Mouse (Mus musculus) C2C12 (cell line): ENCODE data around the gene Gprasp1. TPM values are rescaled to one million over a fixed set of nuclear protein-coding genes. Genes with fewer than 3 reads are reported as not detected.
"Not testable (repeated sequence)": the region's sequence is repeated elsewhere in the genome, so short reads cannot be mapped to it uniquely, and the experiment has no call there.

ENCODE experiments used
- H3K27me3 ChIP-seq: one replicate; pipeline ENCODE4 v1.6.1; 2011; ENCODE audit not compliant: control insufficient read depth, insufficient read depth, insufficient read length
- H3K36me3 ChIP-seq: one replicate; pipeline ENCODE4 v1.6.1; 2011; ENCODE audit not compliant: control insufficient read depth, insufficient read depth
- H3K4me3 ChIP-seq: one replicate; pipeline ENCODE4 v1.5.1; 2011; ENCODE audit warnings: mild to moderate bottlenecking, control low read depth; ENCODE audit not compliant: poor library complexity, insufficient read depth, severe bottlenecking
- H3K79me2 ChIP-seq: one replicate; pipeline ENCODE4 v1.6.1; 2011; ENCODE audit not compliant: control insufficient read depth, insufficient read depth
- H3K79me3 ChIP-seq: one replicate; pipeline ENCODE4 v1.6.1; 2011; ENCODE audit warnings: low read depth, control low read depth
- H3ac ChIP-seq: one replicate; pipeline ENCODE3; 2011; ENCODE audit warnings: low read depth; ENCODE audit not compliant: control insufficient read depth, insufficient read length
- CEBPB ChIP-seq: IDR thresholded peaks from one replicate; pipeline ENCODE4 v1.6.1; 2011; ENCODE audit warnings: low read depth, mild to moderate bottlenecking, control low read depth, moderate library complexity
- CTCF ChIP-seq: IDR thresholded peaks from one replicate; pipeline ENCODE4 v1.5.1; 2011; ENCODE audit not compliant: control insufficient read depth, insufficient read depth, insufficient read length
- FOSL1 ChIP-seq: IDR thresholded peaks from one replicate; pipeline ENCODE4 v1.8.0; 2011; ENCODE audit warnings: mild to moderate bottlenecking, low read length; ENCODE audit not compliant: poor library complexity, insufficient read depth, severe bottlenecking
- MAX ChIP-seq: IDR thresholded peaks from one replicate; pipeline ENCODE4 v1.6.1; 2011; ENCODE audit warnings: mild to moderate bottlenecking, control low read depth
- MYOD1 ChIP-seq: IDR thresholded peaks from one replicate; pipeline ENCODE4 v1.6.1; 2011; ENCODE audit warnings: low read depth; ENCODE audit not compliant: control insufficient read depth, insufficient read length
- MYOG ChIP-seq: IDR thresholded peaks from one replicate; pipeline ENCODE4 v1.6.1; 2011; ENCODE audit not compliant: control insufficient read depth, insufficient read length; ENCODE audit errors: extremely low read depth
- USF1 ChIP-seq: IDR thresholded peaks from one replicate; pipeline ENCODE4 v1.6.1; 2011; ENCODE audit warnings: low read depth, mild to moderate bottlenecking, control low read depth, moderate library complexity
- polyA plus RNA-seq: library from polyadenylated mRNA; unstranded; fragments of >200 nt; fragmentation: generic; extraction: Trizol; gene quantifications from one replicate; pipeline ENCODE4 v1.2.1, GENCODE M21; 2012; ENCODE audit warnings: missing spikeins

The Gprasp1 gene
- polyA plus RNA-seq, 1 experiment, result 5.4 TPM

DNA sequence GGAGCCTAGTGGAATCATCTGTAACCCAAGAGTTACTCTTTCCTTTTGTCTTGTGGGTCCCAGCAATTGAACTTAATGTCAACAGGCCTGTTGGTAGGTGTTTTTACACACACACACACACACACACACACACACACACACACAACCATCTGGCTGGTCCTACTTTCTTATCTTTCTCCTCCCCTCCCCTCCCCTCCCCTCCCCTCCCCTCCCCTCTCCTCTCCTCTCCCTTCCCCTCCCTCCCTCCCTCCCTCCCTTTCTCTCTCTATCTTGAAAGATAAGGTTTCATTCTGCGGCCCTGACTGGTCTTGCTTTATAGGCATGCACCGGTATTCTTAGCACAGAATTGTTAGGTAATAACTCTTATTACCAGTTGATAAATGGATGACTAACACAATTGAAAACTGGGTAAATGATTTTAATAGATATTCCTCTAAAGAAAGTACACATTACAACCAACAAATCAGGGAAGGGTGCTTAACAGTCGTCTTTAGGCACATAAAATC lies 25.6 kb downstream of the Gprasp1 start:
- Histone ChIP-seq H3K4me3 (no peak overlapping the region), H3K27me3 (no peaks in the 10 kb centered on the region), H3K79me3 (no peaks in the 10 kb centered on the region), H3K79me2 (no peaks in the 10 kb centered on the region), H3ac (no peak overlapping the region), H3K36me3 (no peaks in the 10 kb centered on the region)
- TF ChIP-seq USF1, result no peak
- no peak for TF ChIP-seq CTCF
- TF ChIP-seq FOSL1, result no peak
- TF ChIP-seq MYOD1, result no peak
- TF ChIP-seq MAX, result no peak
- TF ChIP-seq MYOG, result no peak
- no peak for TF ChIP-seq CEBPB

DNA sequence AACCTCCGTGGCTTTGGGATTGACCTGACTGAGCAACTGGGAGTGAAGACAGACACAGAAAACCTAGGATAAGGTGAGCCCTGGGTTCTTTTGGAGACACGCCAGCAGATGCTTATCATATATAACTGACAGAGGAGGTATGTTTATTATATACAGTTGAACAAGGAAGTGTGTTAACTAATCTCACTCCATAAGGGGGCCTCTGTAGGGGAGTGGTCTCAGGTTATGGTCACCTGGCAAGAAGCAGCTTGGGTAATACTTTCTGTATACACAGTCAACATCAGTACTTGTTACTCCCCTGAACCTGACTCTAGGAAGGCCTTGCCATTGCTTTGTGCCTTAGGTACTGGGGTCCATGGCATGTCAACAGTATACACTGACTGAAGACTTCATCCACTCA lies 26.0 kb downstream of the Gprasp1 start:
- Histone ChIP-seq H3K27me3 (no peaks in the 10 kb centered on the region), H3K36me3 (no peaks in the 10 kb centered on the region), H3K4me3 (no peak overlapping the region), H3K79me2 (no peaks in the 10 kb centered on the region), H3K79me3 (no peaks in the 10 kb centered on the region), H3ac (no peak overlapping the region)
- TF ChIP-seq MYOG (no peak), MYOD1 (no peak), MAX (no peak), USF1 (no peak), FOSL1 (no peak), CTCF (no peak)

DNA sequence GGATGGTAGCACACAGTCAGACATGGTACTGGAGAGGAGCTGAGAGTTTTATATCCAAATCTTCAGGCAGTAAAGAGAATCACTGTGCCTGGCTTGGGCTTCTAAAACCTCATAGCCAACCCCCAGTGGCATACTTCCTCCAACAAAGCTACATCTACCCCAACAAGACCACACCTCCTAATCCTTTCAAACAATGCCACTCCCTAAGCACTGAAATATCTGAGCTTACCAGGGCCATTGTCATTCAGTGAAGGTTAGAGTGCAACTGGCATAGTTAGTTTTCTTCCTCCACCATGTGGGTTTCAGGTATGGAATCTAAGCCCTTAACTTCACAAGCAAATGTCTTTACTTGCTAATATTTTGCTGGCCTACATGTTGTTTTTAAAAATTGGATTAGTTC lies 49.0 kb downstream of the Gprasp1 start:
- Histone ChIP-seq H3K27me3 (no peaks in the 10 kb centered on the region), H3K36me3 (no peaks in the 10 kb centered on the region), H3K4me3 (no peak overlapping the region), H3K79me3 (no peaks in the 10 kb centered on the region), H3ac (no peak overlapping the region), H3K79me2 (no peaks in the 10 kb centered on the region)
- no peak for TF ChIP-seq MYOD1
- TF ChIP-seq CTCF, result no peak
- no peak for TF ChIP-seq FOSL1
- no peak for TF ChIP-seq USF1
- TF ChIP-seq MYOG, result no peak
- no peak for TF ChIP-seq CEBPB
- TF ChIP-seq MAX, result no peak

DNA sequence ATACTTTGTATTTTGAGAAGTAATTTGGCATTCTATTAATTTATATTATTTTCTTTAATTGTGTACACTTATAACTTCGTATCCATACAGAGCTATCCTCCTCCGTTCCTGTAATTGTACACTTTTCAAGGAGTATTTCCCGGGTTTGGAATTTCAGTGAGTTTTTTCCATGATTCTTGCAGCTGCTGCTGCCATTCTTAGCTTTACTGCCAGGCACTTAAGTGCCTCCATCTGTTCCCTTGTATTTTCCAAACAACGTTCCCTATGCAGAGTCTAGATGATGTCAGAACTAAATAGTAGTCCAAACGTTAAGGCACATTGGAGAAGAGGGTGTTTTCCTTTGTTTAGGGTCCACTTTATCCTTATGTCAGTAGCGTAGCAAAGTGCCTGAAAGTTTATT lies 49.8 kb downstream of the Gprasp1 start:
- TF ChIP-seq FOSL1 (no peak), MYOD1 (peak; percentile 78)
- H3K4me3 ChIP-seq, result no peak overlapping the region
- no peaks in the 10 kb centered on the region for H3K36me3 ChIP-seq
- no peaks in the 10 kb centered on the region for H3K79me3 ChIP-seq
- no peak overlapping the region for H3ac ChIP-seq
- no peaks in the 10 kb centered on the region for H3K79me2 ChIP-seq
- no peaks in the 10 kb centered on the region for H3K27me3 ChIP-seq

DNA sequence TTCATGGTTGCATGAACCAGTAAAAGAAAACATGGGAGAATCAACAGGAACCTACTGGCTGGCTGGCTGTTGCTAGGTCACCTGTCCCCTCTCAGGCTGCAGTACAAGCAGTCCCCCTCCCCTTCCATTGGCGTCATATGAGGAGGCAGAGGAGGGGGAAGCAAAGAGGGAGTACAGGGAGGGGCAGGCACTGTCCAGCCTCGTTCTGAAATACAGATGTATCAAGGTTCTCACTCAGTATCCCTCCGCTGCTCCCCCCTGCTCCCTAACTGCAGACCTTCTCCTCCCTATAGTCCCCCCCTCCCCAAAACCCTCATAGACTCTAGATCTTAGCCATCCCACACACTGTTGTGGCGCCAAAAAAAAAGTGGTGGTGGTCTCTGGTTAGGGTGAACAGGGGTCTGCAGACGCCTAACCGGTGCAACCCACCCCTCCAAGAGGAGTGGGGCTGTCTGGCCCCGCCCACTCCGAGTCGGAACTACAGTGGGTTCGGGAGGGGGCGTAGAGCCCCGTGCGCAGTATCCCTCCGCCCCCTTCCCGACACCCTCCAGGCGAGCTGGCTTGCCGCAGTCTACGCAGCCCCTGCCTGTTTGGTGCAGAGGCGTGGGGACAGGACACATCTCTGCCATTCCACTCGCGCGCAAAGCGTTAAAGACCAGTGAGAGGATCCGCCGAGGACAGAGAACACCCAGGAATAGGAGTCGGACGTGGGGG lies 53.2 kb downstream of the Gprasp1 start:
- not testable (repeated sequence) for H3K36me3 ChIP-seq, H3K79me3 ChIP-seq, H3K79me2 ChIP-seq, H3K27me3 ChIP-seq, H3K4me3 ChIP-seq, H3ac ChIP-seq

DNA sequence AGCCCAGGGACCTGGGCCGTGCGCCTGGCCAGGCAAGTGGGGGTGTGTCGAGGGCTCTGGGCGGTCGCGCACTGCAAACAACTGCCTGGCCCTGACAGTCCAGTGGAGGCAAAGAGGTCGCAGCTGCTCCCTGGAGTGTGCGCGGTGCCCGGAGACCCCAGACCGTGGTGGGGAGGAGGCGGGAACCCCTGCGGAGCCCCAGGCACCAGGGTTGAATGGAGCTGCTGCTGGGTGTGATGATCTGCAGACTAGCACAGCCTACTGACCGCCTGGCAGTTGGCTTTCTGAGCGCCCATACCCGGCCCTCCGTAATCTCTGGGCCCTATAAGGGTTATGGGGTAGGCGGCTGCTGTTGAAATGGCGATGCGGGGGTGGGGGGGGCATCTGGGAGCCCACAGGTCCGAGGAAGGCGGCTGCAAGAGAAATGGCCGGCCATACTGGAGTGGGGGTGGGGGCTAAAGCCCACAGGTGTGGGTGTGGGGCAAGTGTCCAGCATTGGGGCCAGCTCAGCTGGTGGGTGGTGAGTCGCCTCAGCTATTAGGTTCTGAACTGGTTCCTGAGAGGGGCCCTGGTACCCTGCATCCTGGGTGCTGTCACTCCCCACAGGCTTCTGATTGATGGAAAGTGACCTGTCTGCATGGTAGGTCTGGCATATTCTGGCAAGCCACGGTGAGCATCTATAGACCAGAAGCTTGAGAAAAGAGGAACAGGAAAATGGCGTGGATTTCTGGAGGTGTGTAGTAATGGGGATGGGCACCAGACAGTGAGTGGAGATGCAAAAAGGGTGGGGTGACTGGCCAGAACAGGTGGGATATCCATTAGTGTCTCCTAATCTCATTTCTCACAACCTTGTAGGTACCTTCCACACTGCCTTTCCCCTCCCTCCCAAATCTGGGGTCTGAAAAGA lies 54.0 kb downstream of the Gprasp1 start:
- not testable (repeated sequence) for H3K27me3 ChIP-seq, H3K36me3 ChIP-seq, H3K79me3 ChIP-seq, H3K79me2 ChIP-seq, H3K4me3 ChIP-seq, H3ac ChIP-seq

DNA sequence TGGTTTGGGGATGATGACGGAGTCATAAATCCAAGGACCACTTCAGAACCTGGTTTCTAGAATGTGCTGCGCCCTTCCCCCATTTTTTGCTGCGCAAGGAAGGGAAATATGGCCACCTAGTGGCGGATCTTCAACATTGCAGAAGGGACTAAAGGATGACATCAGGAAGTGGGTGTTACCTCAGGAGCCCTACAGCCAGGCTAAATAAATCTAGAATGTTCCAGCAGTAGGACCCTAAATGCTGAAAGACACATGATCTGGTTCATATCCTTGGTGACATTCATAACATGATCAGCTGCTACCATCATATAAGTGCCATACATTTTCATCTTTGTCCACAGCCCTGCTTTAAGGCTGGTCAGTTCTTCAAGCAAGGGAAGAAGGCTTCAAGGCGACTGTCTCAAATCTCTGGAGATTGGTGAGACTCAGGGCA lies 54.7 kb downstream of the Gprasp1 start, which contains the start of gene Bhlhb9:
Bhlhb9 (plus strand) TSS at position 383 of the 433 bp plus-strand sequence.
- not testable (repeated sequence) for H3ac ChIP-seq, H3K79me2 ChIP-seq, H3K4me3 ChIP-seq, H3K79me3 ChIP-seq, H3K36me3 ChIP-seq, H3K27me3 ChIP-seq
